ENCODE assay signal across 10 mouse cellular contexts in genomic region chr14:77195314-77196020, GRCm38 (mm10). TPM values are rescaled to one million over a fixed set of nuclear protein-coding genes. Genes with fewer than 3 reads are reported as not detected.
DNase-seq lines count a peak whose midpoint lies in the region; ATAC-seq and TF ChIP-seq lines count a peak whose summit lies in the region.
"Had no signal": no experiment of that assay in that cellular context is flagged by ENCODE, and none has a peak within 500 bp of the region (broad histone marks: within the 10 kb centered on the region; RNA-seq: fewer than 3 reads in every experiment).

No protein-coding gene starts in this region.

- H3K27me3 ChIP-seq in forebrain, embryonic 10.5 days (ENCODE audit: poor library complexity, severe bottlenecking) = no peaks in the 10 kb centered on the region
- H3K27me3 ChIP-seq in forebrain, embryonic 15.5 days = no peaks in the 10 kb centered on the region
- H3K27me3 ChIP-seq in forebrain, postnatal 0 days (ENCODE audit: insufficient read depth, low read length) = no peaks in the 10 kb centered on the region
- H3K27me3 ChIP-seq in midbrain, embryonic 15.5 days (replicated peaks) = no peaks in the 10 kb centered on the region

- H3K27ac ChIP-seq in forebrain, embryonic 10.5 days = 0 out of 2 replicates have a peak overlapping the region, but pooled peaks have one; percentile 9
- no peak overlapping the region for H3K27ac ChIP-seq in forebrain, embryonic 15.5 days (replicated peaks)
- no peak overlapping the region for H3K27ac ChIP-seq in forebrain, postnatal 0 days (ENCODE audit: low read depth, low read length)
- H3K27ac ChIP-seq in midbrain, embryonic 15.5 days = no peak overlapping the region
- H3K27ac ChIP-seq: liver, embryonic 14.5 days had no signal

- H3K4me2 ChIP-seq in forebrain, embryonic 15.5 days (replicated peaks) = no peak overlapping the region
- H3K4me2 ChIP-seq in forebrain, postnatal 0 days (ENCODE audit: low read depth) = no peak overlapping the region
- H3K4me2 ChIP-seq in midbrain, embryonic 15.5 days = no peak overlapping the region

- H3K36me3 ChIP-seq in forebrain, embryonic 10.5 days (replicated peaks) = no peaks in the 10 kb centered on the region
- H3K36me3 ChIP-seq in forebrain, embryonic 15.5 days = no peaks in the 10 kb centered on the region
- H3K36me3 ChIP-seq in forebrain, postnatal 0 days (ENCODE audit: insufficient read depth) = no peaks in the 10 kb centered on the region
- no peaks in the 10 kb centered on the region for H3K36me3 ChIP-seq in midbrain, embryonic 15.5 days (replicated peaks)

- TF ChIP-seq CTCF in forebrain, postnatal 0 days (IDR thresholded peaks at IDR 0.05; ENCODE audit: low read depth) = no peak

- H3K9ac ChIP-seq in forebrain, embryonic 15.5 days (replicated peaks) = no peak overlapping the region
- no peak overlapping the region for H3K9ac ChIP-seq in forebrain, postnatal 0 days
- no peak overlapping the region for H3K9ac ChIP-seq in midbrain, embryonic 15.5 days
- H3K9ac ChIP-seq: liver, embryonic 14.5 days had no signal

- H3K4me3 ChIP-seq in forebrain, embryonic 10.5 days = no peak overlapping the region
- no peak overlapping the region for H3K4me3 ChIP-seq in forebrain, embryonic 15.5 days
- no peak overlapping the region for H3K4me3 ChIP-seq in forebrain, postnatal 0 days (ENCODE audit: low read depth, low read length)
- no peak overlapping the region for H3K4me3 ChIP-seq in midbrain, embryonic 15.5 days
- H3K4me3 ChIP-seq: erythroblast, embryonic 14.5 days had no signal

- DNase-seq in forebrain, embryonic 10.5 days (ENCODE audit: extremely low spot score, low spot score) = peak; percentile 21
- peak; percentile 29 for DNase-seq in ZHBTc4 (ENCODE audit: low read depth, low spot score)
- no peak for DNase-seq in forebrain, postnatal 0 days
- DNase-seq in thymus, postnatal 0 days (ENCODE audit: low spot score) = no peak
- DNase-seq in cerebellum, adult 8-10 months = no peak

- 60% methylated on average over 18 of the region's 18 CpGs for WGBS in forebrain, embryonic 10.5 days
- 36% methylated on average over 18 of the region's 18 CpGs for WGBS in forebrain, embryonic 15.5 days
- WGBS in forebrain, postnatal 0 days = 43% methylated on average over 18 of the region's 18 CpGs
- 42% methylated on average over 18 of the region's 18 CpGs for WGBS in midbrain, embryonic 15.5 days

- H3K4me1 ChIP-seq in forebrain, embryonic 10.5 days = peaks cover 42% of the 10 kb centered on the region
- H3K4me1 ChIP-seq in forebrain, embryonic 15.5 days = peaks cover 29% of the 10 kb centered on the region
- 0 out of 2 replicates have a peak, but pooled peaks cover 3% of the 10 kb centered on the region for H3K4me1 ChIP-seq in forebrain, postnatal 0 days (ENCODE audit: insufficient read depth)
- H3K4me1 ChIP-seq in midbrain, embryonic 15.5 days = peaks cover 14% of the 10 kb centered on the region

- no peaks in the 10 kb centered on the region for H3K9me3 ChIP-seq in forebrain, embryonic 10.5 days
- H3K9me3 ChIP-seq in forebrain, embryonic 15.5 days = no peaks in the 10 kb centered on the region
- H3K9me3 ChIP-seq in forebrain, postnatal 0 days (ENCODE audit: low read length) = no peaks in the 10 kb centered on the region
- no peaks in the 10 kb centered on the region for H3K9me3 ChIP-seq in midbrain, embryonic 15.5 days

- ATAC-seq in forebrain, embryonic 15.5 days (replicated peaks) = no peak
- 0 out of 2 replicates have a peak, but pooled peaks have one; percentile 12 for ATAC-seq in forebrain, postnatal 0 days
- ATAC-seq in midbrain, embryonic 15.5 days (replicated peaks) = peak; percentile 51; the same call in 1 of the 2 replicates
- no peak for ATAC-seq in monocyte, adult 5-6 weeks (replicated peaks; ENCODE audit: insufficient number of reproducible peaks, low FRiP score, low TSS enrichment, poor library complexity, severe bottlenecking)

RNA-seq across cellular contexts. Expression of gene Enox1, which starts 38.9 kb away (rescaled TPM):
- polyA plus RNA-seq in forebrain, embryonic 10.5 days (2016; fragmentation: Nextera tagmentation; extraction: Ambion mirVana) = 11.8 and 11.9 TPM in 2 replicates
- polyA plus RNA-seq in forebrain, embryonic 15.5 days (2015; fragmentation: Nextera tagmentation; extraction: Ambion mirVana) = 60.4 and 67.5 TPM in 2 replicates
- 61.7 and 61.8 TPM in 2 replicates for total RNA-seq in forebrain, postnatal 0 days (2014; rRNA removed)
- 33.9 and 39.9 TPM in 2 replicates for polyA plus RNA-seq in forebrain, postnatal 0 days (2015; fragmentation: Nextera tagmentation; extraction: Ambion mirVana)
- polyA plus RNA-seq in midbrain, embryonic 15.5 days (2015; fragmentation: Nextera tagmentation; extraction: Ambion mirVana) = 47.6 and 49.4 TPM in 2 replicates
- 0.55 TPM in 2 replicates for polyA plus RNA-seq in thymus, postnatal 0 days (2015; fragmentation: Nextera tagmentation; extraction: Ambion mirVana)
- 0.19 TPM in 1 of 3 replicates, not detected in the others for total RNA-seq in monocyte, adult 5-6 weeks (2017)
- polyA plus RNA-seq: erythroblast, embryonic 14.5 days had no signal

Comparison
In these comparisons a context has a peak if more than half of its experiments do, and no peak if none do; other contexts are left out.
1. DNase-seq: peak in forebrain, embryonic 10.5 days (single experiment) and ZHBTc4 (single experiment); none in forebrain, postnatal 0 days (single experiment), thymus, postnatal 0 days (single experiment) and cerebellum, adult 8-10 months (single experiment).
2. ATAC-seq: peak in forebrain, postnatal 0 days (single experiment) and midbrain, embryonic 15.5 days (single experiment); none in forebrain, embryonic 15.5 days (single experiment) and monocyte, adult 5-6 weeks (single experiment).